Mouse (Mus musculus): ENCODE measurements around the gene Vps37d. TPM values are rescaled to one million over a fixed set of nuclear protein-coding genes. Genes with fewer than 3 reads are reported as not detected.

Vps37d gene
- total RNA-seq (2015) (not detected in 2 replicates), total RNA-seq (2017) (not detected in 2 replicates)

- peak; percentile 93 for ATAC-seq (replicated peaks; ENCODE audit: poor library complexity)
These were observed at the start of gene Vps37d for GRCm38 (mm10) chr5:135077564-135078481. TSS of gene Vps37d (minus strand) at chr5:135078266.

- peak; percentile 61 for ATAC-seq (replicated peaks; ENCODE audit: poor library complexity)
These were observed 49.6 kb upstream of the Vps37d start for GRCm38 (mm10) chr5:135127669-135128068.

GRCm38 (mm10) chr5:135126121-135126520 lies 48.1 kb upstream of the Vps37d start:
- ATAC-seq (replicated peaks; ENCODE audit: poor library complexity): no peak

GRCm38 (mm10) chr5:135120753-135121152 lies 42.7 kb upstream of the Vps37d start:
- ATAC-seq (replicated peaks; ENCODE audit: poor library complexity): peak; percentile 42

- peak; percentile 97 for ATAC-seq (replicated peaks; ENCODE audit: poor library complexity)
These were observed 40.6 kb upstream of the Vps37d start for GRCm38 (mm10) chr5:135118589-135119081.

GRCm38 (mm10) chr5:135115241-135115640 lies 37.2 kb upstream of the Vps37d start:
- no peak for ATAC-seq (replicated peaks; ENCODE audit: poor library complexity)

- no peak for ATAC-seq (replicated peaks; ENCODE audit: poor library complexity)
These were observed 35.7 kb upstream of the Vps37d start for GRCm38 (mm10) chr5:135113782-135114181.

- ATAC-seq (replicated peaks; ENCODE audit: poor library complexity): no peak
These were observed 31.9 kb upstream of the Vps37d start for GRCm38 (mm10) chr5:135109976-135110375.

GRCm38 (mm10) chr5:135109426-135109825 lies 31.4 kb upstream of the Vps37d start:
- no peak for ATAC-seq (replicated peaks; ENCODE audit: poor library complexity)

GRCm38 (mm10) chr5:135109017-135109416 lies 31.0 kb upstream of the Vps37d start:
- no peak for ATAC-seq (replicated peaks; ENCODE audit: poor library complexity)

GRCm38 (mm10) chr5:135107521-135108501 lies 29.7 kb upstream of the Vps37d start:
- peak; percentile 56 for ATAC-seq (replicated peaks; ENCODE audit: poor library complexity)

GRCm38 (mm10) chr5:135106758-135107256 lies 28.7 kb upstream of the Vps37d start:
- ATAC-seq (replicated peaks; ENCODE audit: poor library complexity): peak; percentile 94

GRCm38 (mm10) chr5:135103999-135104660 lies 26.1 kb upstream of the Vps37d start:
- peak; percentile 47 for ATAC-seq (replicated peaks; ENCODE audit: poor library complexity)

- ATAC-seq (replicated peaks; ENCODE audit: poor library complexity): no peak
These were observed 22.9 kb upstream of the Vps37d start for GRCm38 (mm10) chr5:135100981-135101380.

- no peak for ATAC-seq (replicated peaks; ENCODE audit: poor library complexity)
These were observed 11.6 kb upstream of the Vps37d start, which contains the start of gene Mlxipl for GRCm38 (mm10) chr5:135089653-135090052. TSS of gene Mlxipl (plus strand) at chr5:135089890.

- no peak for ATAC-seq (replicated peaks; ENCODE audit: poor library complexity)
These were observed 8.8 kb upstream of the Vps37d start for GRCm38 (mm10) chr5:135086871-135087270.

- no peak for ATAC-seq (replicated peaks; ENCODE audit: poor library complexity)
These were observed 2.5 kb upstream of the Vps37d start for GRCm38 (mm10) chr5:135080539-135080938.

- ATAC-seq (replicated peaks; ENCODE audit: poor library complexity): no peak
These were observed 1.5 kb upstream of the Vps37d start for GRCm38 (mm10) chr5:135079578-135079977.

GRCm38 (mm10) chr5:135078482-135078810 lies 380 bp upstream of the Vps37d start:
- no peak for ATAC-seq (replicated peaks; ENCODE audit: poor library complexity)

- no peak for ATAC-seq (replicated peaks; ENCODE audit: poor library complexity)
These were observed 1.0 kb downstream of the Vps37d start for GRCm38 (mm10) chr5:135076931-135077505.
